ENCODE assay signal across 8 mouse cellular contexts in the genomic region with DNA sequence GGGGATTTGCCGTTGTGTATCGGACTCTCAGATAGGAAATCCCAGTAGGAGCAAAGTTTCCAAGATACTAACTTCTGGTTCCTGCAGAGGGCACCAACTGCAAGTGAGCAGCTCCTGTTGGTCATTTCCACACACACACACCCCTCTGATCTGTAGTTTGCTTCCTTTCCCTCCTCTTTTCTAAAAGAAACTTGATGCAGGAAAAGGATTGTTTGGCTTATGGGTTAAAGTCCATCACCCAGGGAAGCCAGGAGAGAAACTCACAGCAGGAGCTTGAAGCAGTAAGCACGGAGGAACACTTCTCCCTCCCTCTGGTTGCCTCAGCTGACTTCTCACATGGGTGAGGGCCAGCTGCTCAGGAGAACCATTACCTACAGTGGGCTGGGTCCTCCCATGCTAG. TPM values are rescaled to one million over a fixed set of nuclear protein-coding genes. Genes with fewer than 3 reads are reported as not detected.
A peak's percentile ranks its signal among the peaks of the same experiment; 100 is the strongest.
DNase-seq lines count a peak whose midpoint lies in the region; ATAC-seq and TF ChIP-seq lines count a peak whose summit lies in the region.

No protein-coding gene starts in this region.

- no peak for TF ChIP-seq EP300 in lung, postnatal 0 days (IDR thresholded peaks at IDR 0.05)

- 37% methylated on average over 3 of the region's 3 CpGs for WGBS in kidney, embryonic 14.5 days
- WGBS in lung, postnatal 0 days: 14% methylated on average over 3 of the region's 3 CpGs
- 57% methylated on average over 3 of the region's 3 CpGs for WGBS in forebrain, embryonic 14.5 days
- WGBS in forebrain, embryonic 16.5 days: 61% methylated on average over 3 of the region's 3 CpGs

- H3K27me3 ChIP-seq in kidney, embryonic 14.5 days (ENCODE audit: control insufficient read depth, insufficient read depth, low read length): no peaks in the 10 kb centered on the region
- no peaks in the 10 kb centered on the region for H3K27me3 ChIP-seq in lung, postnatal 0 days (replicated peaks; ENCODE audit: insufficient read depth, low read length)
- H3K27me3 ChIP-seq in forebrain, embryonic 14.5 days (replicated peaks; ENCODE audit: control insufficient read depth, insufficient read depth, low read length): no peaks in the 10 kb centered on the region
- H3K27me3 ChIP-seq in forebrain, embryonic 16.5 days (replicated peaks; ENCODE audit: control insufficient read depth, insufficient read depth, low read length): no peaks in the 10 kb centered on the region

- TF ChIP-seq CTCF in lung, postnatal 0 days (IDR thresholded peaks at IDR 0.05): peak; percentile 77

- no peak overlapping the region for H3K4me2 ChIP-seq in kidney, embryonic 14.5 days (replicated peaks; ENCODE audit: low read depth, low read length)
- no peak overlapping the region for H3K4me2 ChIP-seq in lung, postnatal 0 days (replicated peaks; ENCODE audit: low read depth, low read length)
- no peak overlapping the region for H3K4me2 ChIP-seq in forebrain, embryonic 14.5 days (ENCODE audit: low read length)
- H3K4me2 ChIP-seq in forebrain, embryonic 16.5 days (ENCODE audit: low read length): no peak overlapping the region

- DNase-seq in kidney, adult 11 months: peak; percentile 68
- DNase-seq in ZHBTc4 (ENCODE audit: low read depth, low spot score): peak; percentile 39
- DNase-seq in heart, postnatal 4 days: peak; percentile 39
- peak; percentile 80 for DNase-seq in lung, postnatal 0 days (ENCODE audit: low spot score)
- DNase-seq in forebrain, embryonic 14.5 days (ENCODE audit: low spot score): no peak

- ATAC-seq in kidney, embryonic 14.5 days (ENCODE audit: low FRiP score, low TSS enrichment): no peak
- ATAC-seq in lung, postnatal 0 days: peak; percentile 62
- no peak for ATAC-seq in erythroblast, adult 5-6 weeks (replicated peaks; ENCODE audit: low FRiP score, poor library complexity, severe bottlenecking)
- ATAC-seq in forebrain, embryonic 14.5 days: no peak
- ATAC-seq in forebrain, embryonic 16.5 days: no peak

- no peak overlapping the region for H3K9ac ChIP-seq in kidney, embryonic 14.5 days (ENCODE audit: low read depth, low read length)
- H3K9ac ChIP-seq in lung, postnatal 0 days (replicated peaks; ENCODE audit: low read depth): no peak overlapping the region
- no peak overlapping the region for H3K9ac ChIP-seq in forebrain, embryonic 14.5 days (ENCODE audit: low read length)
- H3K9ac ChIP-seq in forebrain, embryonic 16.5 days (replicated peaks; ENCODE audit: low read depth, low read length): no peak overlapping the region

- H3K9me3 ChIP-seq in kidney, embryonic 14.5 days (ENCODE audit: control insufficient read depth, low read length): no peaks in the 10 kb centered on the region
- H3K9me3 ChIP-seq in lung, postnatal 0 days (ENCODE audit: low read length): no peaks in the 10 kb centered on the region
- 0 out of 2 replicates have a peak, but pooled peaks cover 6% of the 10 kb centered on the region for H3K9me3 ChIP-seq in forebrain, embryonic 14.5 days (replicated peaks; ENCODE audit: control insufficient read depth, low read length)
- H3K9me3 ChIP-seq in forebrain, embryonic 16.5 days (ENCODE audit: control insufficient read depth, low read length): peaks cover 2% of the 10 kb centered on the region; the same call in 1 of the 2 replicates

- no peak overlapping the region for H3K27ac ChIP-seq in kidney, embryonic 14.5 days (ENCODE audit: low read depth, low read length)
- no peak overlapping the region for H3K27ac ChIP-seq in lung, postnatal 0 days (ENCODE audit: low read length)
- H3K27ac ChIP-seq in forebrain, embryonic 14.5 days (ENCODE audit: low read depth, low read length): no peak overlapping the region
- no peak overlapping the region for H3K27ac ChIP-seq in forebrain, embryonic 16.5 days (ENCODE audit: low read length)

- no peaks in the 10 kb centered on the region for H3K36me3 ChIP-seq in kidney, embryonic 14.5 days (ENCODE audit: control insufficient read depth, insufficient read depth, low read length)
- no peaks in the 10 kb centered on the region for H3K36me3 ChIP-seq in lung, postnatal 0 days (ENCODE audit: insufficient read depth, low read length)
- no peaks in the 10 kb centered on the region for H3K36me3 ChIP-seq in forebrain, embryonic 14.5 days (ENCODE audit: control insufficient read depth, insufficient read depth, low read length)
- no peaks in the 10 kb centered on the region for H3K36me3 ChIP-seq in forebrain, embryonic 16.5 days (ENCODE audit: control insufficient read depth, insufficient read depth)

- no peak overlapping the region for H3K4me3 ChIP-seq in kidney, embryonic 14.5 days (ENCODE audit: low read length)
- H3K4me3 ChIP-seq in lung, postnatal 0 days (ENCODE audit: low read depth, low read length): no peak overlapping the region
- H3K4me3 ChIP-seq in forebrain, embryonic 14.5 days (ENCODE audit: low read depth, low read length): no peak overlapping the region
- H3K4me3 ChIP-seq in forebrain, embryonic 16.5 days (replicated peaks; ENCODE audit: low read length): no peak overlapping the region

- no peaks in the 10 kb centered on the region for H3K4me1 ChIP-seq in kidney, embryonic 14.5 days (ENCODE audit: control insufficient read depth, insufficient read depth, low read length)
- H3K4me1 ChIP-seq in lung, postnatal 0 days (ENCODE audit: insufficient read depth, low read depth, low read length): no peaks in the 10 kb centered on the region; the same call in 1 of the 2 replicates
- no peaks in the 10 kb centered on the region for H3K4me1 ChIP-seq in forebrain, embryonic 14.5 days (ENCODE audit: control insufficient read depth, insufficient read depth, low read length)
- H3K4me1 ChIP-seq in forebrain, embryonic 16.5 days (replicated peaks; ENCODE audit: control insufficient read depth, insufficient read depth, low read length): no peaks in the 10 kb centered on the region

RNA-seq across cellular contexts. Expression of a gene that starts 24.3 kb away (rescaled TPM):
- 56.0 and 62.4 TPM in 2 replicates for polyA plus RNA-seq in kidney, embryonic 14.5 days (2014; fragmentation: Nextera tagmentation; extraction: Ambion mirVana)
- 10 to 100 TPM; 16.5 to 16.9 TPM for total RNA-seq in heart, postnatal 4 days (2021)
- 40.9 and 49.1 TPM in 2 replicates for polyA plus RNA-seq in lung, postnatal 0 days (2015; fragmentation: Nextera tagmentation; extraction: Ambion mirVana)
- total RNA-seq in erythroblast, adult 5-6 weeks (2015; ENCODE audit: low replicate concordance): 10.2 and 13.8 TPM in 2 replicates
- total RNA-seq in erythroblast, adult 5-6 weeks (2017; ENCODE audit: low replicate concordance): 24.1 and 33.0 TPM in 2 replicates
- 57.6 and 59.0 TPM in 2 replicates for polyA plus RNA-seq in forebrain, embryonic 14.5 days (2014; fragmentation: Nextera tagmentation; extraction: Ambion mirVana)
- 51.9 and 52.4 TPM in 2 replicates for polyA plus RNA-seq in forebrain, embryonic 16.5 days (2015; fragmentation: Nextera tagmentation; extraction: Ambion mirVana)

RNA-seq across cellular contexts. Expression of a gene that starts 25.0 kb away (rescaled TPM):
- polyA plus RNA-seq in kidney, embryonic 14.5 days (2014; fragmentation: Nextera tagmentation; extraction: Ambion mirVana): 14.7 and 29.0 TPM in 2 replicates
- total RNA-seq in heart, postnatal 4 days (2021): 10 to 100 TPM; 16.3 to 17.6 TPM
- 10.0 and 11.3 TPM in 2 replicates for polyA plus RNA-seq in lung, postnatal 0 days (2015; fragmentation: Nextera tagmentation; extraction: Ambion mirVana)
- total RNA-seq in erythroblast, adult 5-6 weeks (2015; ENCODE audit: low replicate concordance): 10.4 and 13.0 TPM in 2 replicates
- total RNA-seq in erythroblast, adult 5-6 weeks (2017; ENCODE audit: low replicate concordance): 8.2 and 12.0 TPM in 2 replicates
- polyA plus RNA-seq in forebrain, embryonic 14.5 days (2014; fragmentation: Nextera tagmentation; extraction: Ambion mirVana): 9.7 and 10.1 TPM in 2 replicates
- 10.3 and 11.4 TPM in 2 replicates for polyA plus RNA-seq in forebrain, embryonic 16.5 days (2015; fragmentation: Nextera tagmentation; extraction: Ambion mirVana)
